Mouse (Mus musculus) thymus, adult 2 months (tissue): Measurements from ENCODE around the gene Oaz1. TPM values are rescaled to one million over a fixed set of nuclear protein-coding genes. Genes with fewer than 3 reads are reported as not detected.

Experiments used
- DNase-seq: peaks from one replicate; pipeline ENCODE4 v3.0.0; 2021
- H3K27ac ChIP-seq: fragments of 200-500 bp; 2 replicates; pipeline ENCODE4 v1.5.1; 2012; ENCODE audit warnings: low read length, control low read depth; ENCODE audit not compliant: control insufficient read depth, insufficient read depth
- H3K27me3 ChIP-seq: fragments of 200-500 bp; 2 replicates; pipeline ENCODE4 v1.6.1; 2012; ENCODE audit warnings: mild to moderate bottlenecking, low read length, moderate library complexity, mixed read lengths; ENCODE audit not compliant: control insufficient read depth, insufficient read depth
- H3K36me3 ChIP-seq: fragments of 200-500 bp; 2 replicates; pipeline ENCODE4 v1.6.1; 2012; ENCODE audit warnings: mild to moderate bottlenecking, low read length, moderate library complexity; ENCODE audit not compliant: control insufficient read depth, insufficient read depth
- H3K4me1 ChIP-seq: fragments of 200-500 bp; replicated peaks from 2 replicates; pipeline ENCODE4 v1.6.1; 2012; ENCODE audit warnings: low read length; ENCODE audit not compliant: control insufficient read depth, insufficient read depth
- H3K4me3 ChIP-seq: fragments of 200-500 bp; 2 replicates; pipeline ENCODE4 v1.5.1; 2012; ENCODE audit warnings: mild to moderate bottlenecking, low read length, control low read depth, moderate library complexity; ENCODE audit not compliant: control insufficient read depth, insufficient read depth
- CTCF ChIP-seq: fragments of 200-500 bp; IDR thresholded peaks from 2 replicates; pipeline ENCODE4 v1.5.1; 2012; ENCODE audit warnings: mild to moderate bottlenecking, control low read depth, low read length, moderate library complexity, borderline replicate concordance; ENCODE audit not compliant: control insufficient read depth, poor library complexity, insufficient read depth; ENCODE audit errors: extremely low read depth
- POLR2A ChIP-seq: fragments of 200-500 bp; IDR thresholded peaks from 2 replicates; pipeline ENCODE4 v1.6.1; 2012; ENCODE audit warnings: mild to moderate bottlenecking, low read length, control low read depth, moderate library complexity; ENCODE audit not compliant: control insufficient read depth, poor library complexity, insufficient read depth; ENCODE audit errors: extremely low read depth
- WGBS: fragments of 180-500 bp; shearing (Covaris S2); methylation state at CpG from one replicate; pipeline ENCODE4 v1.1.7; 2018; 5-methylcytosine and 5-hydroxymethylcytosine counted together
- polyA plus RNA-seq: library from polyadenylated mRNA; depleted of rRNA; stranded (reverse); fragments of >200 nt; gene quantifications from 2 replicates; pipeline ENCODE4 v1.2.3, GENCODE M21; 2012

Gene Oaz1
- polyA plus RNA-seq, 1 experiment, result 1,988 TPM

DNA sequence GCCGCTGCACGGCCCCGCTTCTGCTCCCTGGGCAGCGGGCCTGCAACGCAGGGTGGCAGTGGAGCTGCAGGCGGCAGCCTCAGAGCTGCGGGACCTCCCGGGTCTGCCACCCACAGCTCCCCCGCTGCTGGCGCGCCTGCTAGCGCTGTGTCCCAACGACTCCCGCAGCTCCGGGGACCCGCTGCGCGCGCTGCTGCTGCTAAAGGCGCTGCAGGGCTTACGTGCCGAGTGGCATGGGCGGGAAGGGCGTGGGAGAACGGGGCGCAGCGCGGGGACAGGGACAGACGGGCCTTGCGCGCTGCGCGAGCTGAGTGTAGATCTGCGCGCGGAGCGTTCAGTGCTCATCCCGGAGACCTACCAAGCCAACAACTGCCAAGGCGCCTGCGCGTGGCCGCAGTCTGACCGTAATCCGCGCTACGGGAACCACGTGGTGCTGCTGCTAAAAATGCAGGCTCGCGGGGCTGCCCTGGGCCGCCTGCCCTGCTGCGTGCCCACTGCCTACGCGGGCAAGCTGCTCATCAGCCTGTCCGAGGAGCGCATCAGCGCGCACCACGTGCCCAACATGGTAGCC is 19.3 kb upstream of the Oaz1 start:
- no peak overlapping the region for H3K27ac ChIP-seq

DNA sequence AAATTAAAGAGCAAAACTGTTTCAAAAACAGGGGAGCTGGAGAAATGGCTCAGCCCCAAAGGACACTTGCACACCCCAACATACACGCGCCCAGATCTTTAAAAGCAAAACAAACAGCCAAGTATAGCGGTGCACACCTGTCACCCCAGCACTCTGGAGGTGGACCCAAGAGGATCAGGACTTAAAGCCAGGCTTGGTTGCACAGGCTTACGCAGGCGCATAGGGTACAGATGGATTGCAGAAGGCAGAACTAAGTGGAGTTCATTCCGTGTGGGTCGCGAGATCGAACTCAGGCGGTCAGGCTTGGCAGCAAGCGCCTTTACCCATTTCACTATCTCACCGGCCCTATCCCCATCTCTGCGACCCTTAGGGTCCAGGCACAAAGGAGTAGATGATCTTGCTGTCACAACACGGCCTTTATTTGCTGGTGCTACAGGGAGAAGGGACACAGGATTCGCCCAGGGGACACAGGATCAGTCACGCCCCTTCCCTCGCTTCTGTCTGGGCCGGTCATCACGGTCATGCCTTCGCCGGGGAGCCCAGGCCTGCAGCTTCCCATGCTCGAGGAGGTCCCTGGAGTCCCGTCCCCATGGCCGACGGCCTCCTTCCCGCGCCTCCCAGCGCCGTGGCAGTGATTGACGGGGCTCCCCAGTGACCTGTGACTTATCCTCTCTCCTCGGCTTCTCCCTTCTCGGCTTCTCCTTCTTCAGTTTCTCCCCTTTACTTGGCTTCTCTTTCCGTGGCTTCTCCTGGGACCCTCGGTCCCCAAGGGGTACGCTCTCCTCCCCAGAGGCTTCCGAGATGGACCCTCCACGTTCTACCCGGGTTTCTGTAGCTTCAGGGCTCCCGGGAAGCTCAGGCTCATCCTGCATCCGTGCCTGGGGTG is 18.1 kb upstream of the Oaz1 start:
- Histone ChIP-seq H3K4me1 (peaks cover 16% of the 10 kb centered on the region), H3K36me3 (peaks cover 9% of the 10 kb centered on the region), H3K27ac (no peak overlapping the region), H3K27me3 (peaks cover 21% of the 10 kb centered on the region), H3K4me3 (no peak overlapping the region)
- 37% methylated on average over 40 of the region's 40 CpGs for WGBS
- DNase-seq, result no peak
- TF ChIP-seq POLR2A (no peak), CTCF (no peak)

More for the DNA sequence above, 19.3 kb upstream of the Oaz1 start:
- peaks cover 21% of the 10 kb centered on the region for H3K27me3 ChIP-seq
- WGBS, result 1% methylated on average over 58 of the region's 58 CpGs
- peak overlapping the region; percentile 26 for H3K4me3 ChIP-seq
- TF ChIP-seq CTCF, result no peak
- TF ChIP-seq POLR2A, result no peak
- peaks cover 16% of the 10 kb centered on the region for H3K4me1 ChIP-seq
- peaks cover 19% of the 10 kb centered on the region for H3K36me3 ChIP-seq
- DNase-seq, result no peak

DNA sequence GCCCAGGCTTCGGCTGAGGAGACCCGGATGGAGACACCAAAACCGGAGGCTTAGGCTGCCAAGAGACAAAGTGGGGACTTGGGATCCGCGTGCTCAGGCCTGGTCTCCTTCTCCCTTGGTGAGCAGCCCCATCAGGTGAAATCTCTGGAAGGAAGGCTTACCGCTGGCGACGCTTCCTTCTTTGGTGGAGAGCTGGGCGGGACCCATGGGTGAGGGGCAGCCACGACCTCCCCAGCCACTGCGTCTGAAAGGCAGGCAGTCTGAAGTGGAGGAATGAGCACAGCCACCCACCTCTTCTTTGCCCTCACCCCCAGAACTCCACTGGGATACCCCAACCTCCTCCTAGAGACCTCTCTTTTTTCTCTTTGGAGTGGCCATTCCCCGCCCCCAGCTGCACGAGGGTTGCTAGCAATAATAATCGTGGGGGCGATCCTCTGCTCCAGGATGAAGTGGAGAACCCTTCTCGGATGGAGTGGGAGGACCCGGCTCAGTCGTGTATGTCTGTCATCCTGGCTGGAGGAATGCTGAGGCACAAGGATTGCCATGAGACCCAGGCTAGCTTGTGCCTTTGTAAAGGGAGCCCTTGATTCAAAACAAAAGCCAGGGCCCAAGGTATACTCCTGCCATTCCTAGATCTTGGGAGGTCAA is 17.3 kb upstream of the Oaz1 start:
- WGBS, result 18% methylated on average over 18 of the region's 18 CpGs
- TF ChIP-seq POLR2A (no peak), CTCF (no peak)
- no peak overlapping the region for H3K4me3 ChIP-seq
- DNase-seq, result no peak
- peaks cover 1% of the 10 kb centered on the region; the same call in 1 of the 2 replicates for H3K36me3 ChIP-seq
- peaks cover 16% of the 10 kb centered on the region for H3K4me1 ChIP-seq
- peaks cover 21% of the 10 kb centered on the region for H3K27me3 ChIP-seq
- no peak overlapping the region for H3K27ac ChIP-seq

DNA sequence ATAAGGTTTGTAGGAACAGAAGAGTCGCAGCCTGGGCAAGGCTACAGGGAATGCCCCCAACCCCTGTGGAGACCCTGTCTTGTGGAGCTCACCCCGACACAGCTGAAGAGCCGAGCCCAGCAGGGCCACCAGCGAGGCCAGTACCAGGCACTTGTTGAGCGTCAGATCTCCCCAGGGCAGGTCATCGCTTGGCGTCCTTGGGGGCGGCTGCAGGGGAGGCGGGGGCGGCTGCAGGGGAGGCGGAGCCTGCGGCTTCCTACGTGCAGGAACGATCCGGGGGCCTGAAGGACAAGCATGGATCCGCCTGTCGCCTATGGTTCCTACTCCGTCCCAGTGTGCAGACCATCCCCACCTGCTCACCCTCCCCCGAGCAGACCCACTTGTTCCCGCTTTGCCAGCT is 16.4 kb upstream of the Oaz1 start:
- WGBS, result 41% methylated on average over 20 of the region's 20 CpGs
- H3K27ac ChIP-seq, result no peak overlapping the region

DNA sequence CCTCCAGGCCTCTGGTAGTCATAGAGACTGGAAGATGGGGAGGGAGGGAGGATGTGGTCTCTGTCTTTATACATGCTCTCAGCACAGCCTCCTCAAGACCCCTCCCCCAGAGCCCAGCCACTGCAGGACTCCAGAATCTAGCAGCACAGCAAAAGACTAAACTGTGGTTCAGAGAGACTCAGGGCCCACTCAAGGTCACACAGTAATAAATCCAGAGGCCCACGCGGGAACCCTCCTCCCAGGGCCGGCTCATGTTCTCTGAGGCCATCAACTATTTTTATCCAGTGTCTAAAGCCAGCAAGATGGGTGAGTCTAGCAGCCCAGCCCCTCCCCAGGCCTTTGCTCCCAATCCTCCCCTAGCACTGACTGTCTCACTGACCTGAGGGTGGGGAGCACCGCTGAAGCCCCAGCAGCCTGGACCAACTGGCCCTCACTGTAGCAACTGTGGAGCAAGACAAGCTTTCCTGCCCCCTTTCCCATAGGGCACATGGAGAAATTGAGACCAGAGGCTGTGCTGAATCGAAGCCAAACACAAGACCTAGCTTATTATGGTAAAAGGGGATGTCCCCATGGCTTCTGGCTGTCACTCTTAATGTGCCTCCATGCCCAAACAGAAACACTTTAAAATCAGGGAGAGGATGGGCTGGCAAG is 13.9 kb upstream of the Oaz1 start:
- H3K36me3 ChIP-seq, result no peaks in the 10 kb centered on the region
- no peak overlapping the region for H3K27ac ChIP-seq
- H3K4me3 ChIP-seq, result no peak overlapping the region
- 71% methylated on average over 5 of the region's 5 CpGs for WGBS
- no peak for DNase-seq
- peaks cover 21% of the 10 kb centered on the region for H3K27me3 ChIP-seq
- H3K4me1 ChIP-seq, result 0 out of 2 replicates have a peak, but pooled peaks cover 3% of the 10 kb centered on the region
- no peak for TF ChIP-seq POLR2A
- no peak for TF ChIP-seq CTCF

More for the DNA sequence above, 16.4 kb upstream of the Oaz1 start:
- Histone ChIP-seq H3K4me1 (peaks cover 16% of the 10 kb centered on the region), H3K4me3 (no peak overlapping the region), H3K27me3 (peaks cover 21% of the 10 kb centered on the region), H3K36me3 (no peaks in the 10 kb centered on the region)
- no peak for DNase-seq
- TF ChIP-seq POLR2A, result no peak
- no peak for TF ChIP-seq CTCF

DNA sequence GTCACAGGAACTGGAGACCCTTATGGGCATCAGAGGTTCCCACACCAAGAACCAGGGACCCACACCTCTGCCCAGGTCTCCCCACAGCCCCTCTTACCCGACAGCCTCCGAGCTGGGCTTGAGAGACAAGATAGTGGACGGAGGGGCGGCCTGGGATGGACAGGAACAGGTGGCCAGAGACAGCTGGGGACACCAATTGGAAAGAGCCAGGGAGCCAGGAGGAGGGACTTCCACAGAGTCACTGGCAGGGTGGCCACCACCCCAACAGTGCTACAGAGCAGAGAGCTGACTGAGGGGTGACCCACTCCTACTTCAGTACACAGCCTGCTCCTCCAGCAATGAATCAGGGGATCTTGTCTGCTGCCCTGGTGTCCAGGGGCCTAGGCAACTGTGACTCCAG is 13.1 kb upstream of the Oaz1 start, which contains the start of gene Jsrp1:
Jsrp1 (minus strand) TSS at position 133 of the 400 bp plus-strand sequence.
- no peak for DNase-seq
- Histone ChIP-seq H3K27ac (no peak within 1 kb of the TSS), H3K4me3 (no peak within 1 kb of the TSS), H3K4me1 (0 out of 2 replicates have a peak, but pooled peaks cover 3% of the 10 kb centered on the region), H3K36me3 (no peaks in the 10 kb centered on the region), H3K27me3 (peaks cover 18% of the 10 kb centered on the region)
- 92% methylated on average over 4 of the region's 4 CpGs for WGBS
- no peak for TF ChIP-seq POLR2A
- no peak for TF ChIP-seq CTCF
